Mouse (Mus musculus) spleen, postnatal 4 days (tissue): Measurements from ENCODE around the gene Gm20855.
"Not testable (repeated sequence)": the region's sequence is repeated elsewhere in the genome, so short reads cannot be mapped to it uniquely, and the experiment has no call there.

Experiments
- DNase-seq, 2 experiments: peaks; one replicate each; pipeline ENCODE4 v3.0.0; 2022; ENCODE audit warnings: low spot score in 2 of 2

Gene Gm20855

DNA sequence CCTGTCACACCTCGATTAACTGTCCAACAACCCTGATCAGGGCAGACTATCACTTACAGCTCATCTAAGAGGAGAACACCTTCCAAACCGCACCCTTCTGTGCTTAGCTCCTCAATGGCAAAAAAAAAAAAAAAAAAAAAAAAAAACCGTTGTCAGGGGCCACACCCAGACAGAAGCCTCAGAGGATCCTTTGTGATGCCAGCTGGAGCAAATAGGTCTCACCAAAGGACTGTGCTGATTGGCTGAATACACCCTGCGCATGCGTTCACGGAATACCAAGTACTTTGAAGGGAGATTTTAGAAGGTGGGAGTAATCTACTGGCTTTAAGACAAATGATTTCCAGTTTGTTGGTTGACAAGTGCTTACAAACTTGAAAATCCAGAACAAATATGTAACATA is at the start of gene Gm20855:
TSS of gene Gm20855 (minus strand) at position 101 of the 400 bp plus-strand sequence.
- DNase-seq = not testable (repeated sequence)
